Mouse (Mus musculus): ENCODE measurements around the gene Trdmt1.

GRCm38 (mm10) chr2:13577399-13577798, 32.9 kb upstream of the Trdmt1 start:
- no peak for TF ChIP-seq CTCF (IDR thresholded peaks at IDR 0.05; ENCODE audit: extremely low read depth, insufficient read depth, low read length)
- TF ChIP-seq POLR2A (IDR thresholded peaks at IDR 0.05; ENCODE audit: extremely low read depth, insufficient read depth, low read length) = no peak

All from cortical plate, adult 2 months (tissue).